Mouse (Mus musculus) mouse trophoblast stem cell (cell line): Measurements from ENCODE around the gene Myl3.

Experiments
- in situ Hi-C, 2 experiments: fragments of 300-500 bp; cut with MseI, MboI; formaldehyde crosslinking; loops; 2 replicates in 1 of 2; 3 replicates in 1 of 2; pipeline ENCODE4 v1.15.1; 2025

Gene Myl3

DNA sequence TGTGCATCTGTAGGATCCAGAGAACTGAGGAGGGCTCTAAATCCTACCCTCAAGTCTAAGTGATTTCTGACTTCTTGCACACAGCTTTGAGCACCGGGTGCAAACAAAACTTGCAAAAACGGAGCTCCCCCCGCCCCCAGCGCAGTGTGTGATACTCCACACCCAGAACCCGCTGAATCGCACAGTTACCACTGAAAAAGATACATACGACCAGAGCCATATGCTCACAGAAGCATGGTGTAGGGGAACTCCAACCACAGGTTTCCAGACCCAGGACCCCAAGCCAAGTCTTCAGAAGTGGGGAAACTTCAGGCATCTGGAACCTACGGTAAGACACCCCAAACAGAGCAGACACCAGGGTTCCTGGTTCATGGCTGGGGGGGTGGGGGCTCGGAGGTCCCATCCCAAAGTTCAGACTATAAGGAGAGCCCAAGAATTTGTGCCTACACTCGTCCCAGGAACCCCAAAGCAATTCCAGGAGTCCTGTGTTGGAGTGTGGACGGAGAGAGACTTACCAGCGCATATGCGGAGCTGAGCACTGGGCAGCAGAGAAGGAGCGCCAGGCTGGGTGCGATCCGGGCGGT lies at the start of gene Myl3:
Gene Myl3 (plus strand): TSS at position 151 of the 584 bp plus-strand sequence.
- in situ Hi-C loops = no loop called here

- in situ Hi-C loops = no loop called here
Observed at GRCm38 (mm10) chr9:110695165-110695755, 46.4 kb upstream of the Myl3 start.

DNA sequence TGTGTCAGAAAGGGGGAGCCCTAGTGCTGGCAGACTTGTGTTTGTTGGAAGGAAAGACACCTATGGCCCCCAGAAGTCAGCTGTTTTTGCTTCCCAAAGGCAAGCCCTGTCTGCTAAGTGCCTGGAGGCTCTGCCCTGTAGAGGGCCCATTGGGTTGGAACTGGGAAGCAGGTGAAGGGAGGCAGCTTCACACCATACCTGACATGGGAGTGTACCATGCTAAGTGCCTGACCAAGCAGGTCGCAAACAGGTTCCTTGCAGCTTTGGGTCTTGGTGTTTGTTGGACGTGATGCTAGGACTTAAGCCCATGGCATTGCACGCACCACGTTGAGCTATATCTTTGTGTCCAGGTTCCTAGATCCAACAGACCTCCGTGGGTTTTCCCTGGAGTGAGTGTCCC lies 45.2 kb upstream of the Myl3 start:
- in situ Hi-C loops = no loop called here

DNA sequence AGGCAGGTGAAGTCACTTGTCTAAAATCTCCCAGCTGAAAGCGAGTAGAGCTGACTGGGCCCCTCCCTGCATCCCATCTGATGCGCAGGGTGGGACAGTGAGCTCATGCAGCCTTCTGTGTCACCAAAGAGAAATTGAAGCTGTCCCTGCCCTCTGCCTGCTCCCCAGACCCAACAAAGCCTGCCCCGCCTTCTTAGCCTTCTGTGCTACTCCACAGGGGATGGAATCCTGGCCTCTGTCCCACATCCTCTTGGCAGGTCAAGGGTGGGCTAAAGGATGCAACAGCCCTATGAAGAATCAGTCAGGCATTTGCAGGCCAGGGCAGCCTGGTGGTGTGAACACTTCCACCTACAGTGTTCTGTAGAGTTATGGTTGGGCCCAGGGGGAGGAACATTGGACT lies 44.2 kb upstream of the Myl3 start:
- in situ Hi-C loops = no loop called here

DNA sequence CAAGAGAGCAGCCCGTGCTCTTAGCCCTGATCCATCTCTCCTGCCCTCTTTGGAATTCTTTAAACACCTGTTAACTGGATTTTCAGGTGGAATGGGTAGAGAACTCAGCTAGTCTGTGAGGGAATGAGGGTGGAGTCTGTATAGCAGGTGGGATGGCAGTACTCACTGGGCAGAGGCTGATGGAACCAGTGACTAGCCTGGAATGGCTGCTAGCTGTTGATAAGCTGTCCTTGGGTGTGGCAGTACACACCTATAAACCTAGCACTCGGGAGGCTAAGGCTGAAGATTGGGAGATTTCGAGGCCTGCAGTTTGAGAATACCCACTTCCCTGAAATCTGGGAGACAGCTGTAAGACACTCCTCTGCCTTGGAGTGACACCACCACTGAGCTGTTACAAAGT lies 42.1 kb upstream of the Myl3 start:
- in situ Hi-C loops = no loop called here

DNA sequence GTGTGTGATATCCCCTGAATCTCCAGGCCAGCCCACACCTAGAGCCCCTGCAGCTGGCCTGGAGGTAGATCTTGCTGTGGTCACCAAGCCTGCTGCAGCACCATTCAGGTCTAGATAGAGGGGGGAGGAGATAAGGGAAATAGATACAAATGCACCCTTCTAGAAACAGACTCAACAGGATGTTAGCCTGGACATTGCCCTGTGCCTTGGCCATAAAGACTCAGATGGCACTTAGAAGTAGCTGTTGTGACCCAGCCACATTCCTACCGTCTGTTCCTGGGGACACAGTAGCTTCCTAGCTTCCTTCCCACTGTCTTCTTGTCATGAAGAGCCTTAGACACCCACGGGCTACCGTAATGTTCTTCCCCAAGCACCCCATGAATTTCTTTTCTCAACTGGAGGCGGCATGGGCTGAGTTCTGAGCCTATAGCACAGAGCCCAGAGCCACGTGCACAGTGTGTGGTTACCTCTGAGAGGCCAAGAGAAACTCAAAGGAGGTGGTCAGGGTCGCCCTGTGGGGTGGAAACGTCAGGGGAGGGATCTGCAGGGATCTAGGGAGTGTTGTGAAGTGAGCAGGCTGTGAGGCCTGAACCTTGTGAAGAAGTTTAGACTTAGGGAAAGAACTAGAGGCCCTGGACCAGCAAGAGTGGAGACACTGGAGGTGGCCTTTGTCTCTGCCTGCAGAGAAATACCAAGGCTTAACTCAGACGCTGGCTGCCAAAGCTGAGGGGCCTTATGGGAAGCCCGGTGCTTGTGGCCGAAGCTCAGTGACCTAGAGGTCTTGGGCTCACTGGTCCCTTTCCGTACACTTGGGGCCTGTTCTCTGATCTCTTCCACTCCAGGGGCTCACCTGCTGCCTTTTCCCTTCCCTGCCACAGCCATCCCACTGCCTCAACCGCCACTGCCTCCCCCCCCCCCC lies 40.3 kb upstream of the Myl3 start:
- in situ Hi-C loops = no loop called here

DNA sequence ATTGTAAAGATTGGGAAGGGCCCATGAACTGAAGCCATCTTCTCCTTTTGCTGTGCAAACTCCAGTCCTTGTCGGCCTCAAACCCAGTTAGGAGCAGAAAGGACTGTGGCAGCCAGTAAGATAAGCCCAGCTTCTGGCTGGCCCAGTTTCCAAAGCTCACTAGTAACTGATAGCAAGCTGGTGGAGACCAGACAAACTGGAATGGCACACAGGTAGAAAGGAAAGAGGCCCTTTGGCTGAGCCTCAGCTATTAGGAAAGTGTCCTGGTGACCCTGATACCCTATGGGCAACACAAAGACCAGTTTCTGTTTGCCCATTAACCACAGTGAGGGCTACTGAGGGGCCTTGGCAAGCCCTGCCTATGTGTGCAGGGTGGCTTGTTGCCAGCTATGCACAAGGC lies 38.8 kb upstream of the Myl3 start:
- in situ Hi-C loops = no loop called here

DNA sequence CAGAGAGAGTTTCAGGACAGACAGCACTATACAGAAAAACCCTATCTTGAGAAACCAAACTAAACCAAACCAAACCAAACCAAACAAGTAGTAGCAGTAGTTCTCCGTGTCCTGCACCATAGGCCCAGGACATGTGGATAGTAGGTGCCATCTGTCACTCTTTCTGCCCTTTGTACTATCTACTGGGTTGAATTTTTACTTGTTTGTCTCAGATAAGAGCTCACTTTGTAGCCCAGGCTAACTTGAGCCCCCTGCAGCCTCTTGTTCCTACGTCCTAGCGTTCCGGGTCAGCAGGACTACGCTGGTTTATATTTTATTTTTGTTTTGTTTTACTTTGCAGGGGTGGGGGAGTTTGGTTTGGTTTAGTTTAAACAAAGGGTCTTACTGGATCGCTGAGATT lies 37.7 kb upstream of the Myl3 start:
- in situ Hi-C loops = no loop called here

GRCm38 (mm10) chr9:110706784-110707183 lies 34.9 kb upstream of the Myl3 start:
- in situ Hi-C loops = no loop called here

DNA sequence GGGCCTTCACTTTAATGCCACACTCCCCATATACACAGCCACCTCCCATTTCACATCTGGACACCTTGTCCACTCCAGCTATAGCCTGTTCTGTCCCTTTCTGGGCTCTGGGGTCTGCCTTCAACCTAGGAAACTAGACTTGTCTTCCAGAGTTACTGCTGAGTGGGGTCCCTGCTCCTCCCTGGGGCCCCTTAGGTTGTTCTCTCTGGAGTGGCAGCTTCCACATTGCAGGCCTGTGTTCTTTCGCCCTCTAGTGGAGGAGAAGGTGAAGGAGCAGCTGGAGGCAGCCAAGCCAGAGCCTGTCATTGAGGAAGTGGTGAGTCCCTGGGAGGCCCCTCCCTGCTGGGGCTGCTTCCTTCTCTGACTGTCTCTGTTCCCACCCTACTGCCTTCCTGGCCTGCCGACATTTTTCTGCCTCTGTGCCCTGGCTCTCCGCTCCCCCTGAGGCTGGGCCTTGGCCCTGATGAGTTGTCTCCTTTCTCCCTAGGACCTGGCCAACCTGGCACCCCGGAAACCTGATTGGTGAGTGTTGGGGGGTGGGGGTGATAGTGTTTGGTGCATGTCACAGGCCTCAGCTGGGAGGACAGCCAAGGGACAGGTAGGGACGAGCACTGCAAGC lies 31.9 kb upstream of the Myl3 start:
- in situ Hi-C loops = no loop called here

DNA sequence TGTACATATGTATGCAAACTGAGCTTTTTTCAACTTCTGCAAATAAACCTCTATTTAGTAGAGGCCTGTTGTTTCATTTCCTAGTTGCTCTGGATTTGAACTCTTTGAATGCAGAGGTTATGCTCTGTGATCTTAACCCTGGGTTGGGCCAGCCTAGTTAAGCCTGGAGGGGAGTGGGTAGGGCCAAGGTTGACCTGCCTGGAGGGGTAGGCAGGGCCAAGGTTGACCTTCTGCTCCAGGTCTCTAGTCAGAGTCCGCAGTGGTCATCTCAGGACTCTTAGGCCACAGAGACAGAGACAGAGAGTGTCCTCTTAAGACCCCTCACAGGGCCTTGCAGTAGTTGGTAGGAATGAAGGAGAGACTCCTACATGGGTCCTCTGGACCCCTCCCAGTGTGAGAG lies 30.1 kb upstream of the Myl3 start:
- in situ Hi-C loops = no loop called here

- in situ Hi-C loops = no loop called here
Observed at GRCm38 (mm10) chr9:110711996-110712395, 29.7 kb upstream of the Myl3 start.

GRCm38 (mm10) chr9:110712545-110712944 lies 29.1 kb upstream of the Myl3 start:
- in situ Hi-C loops = no loop called here

GRCm38 (mm10) chr9:110713389-110713788 lies 28.3 kb upstream of the Myl3 start:
- in situ Hi-C loops = no loop called here

DNA sequence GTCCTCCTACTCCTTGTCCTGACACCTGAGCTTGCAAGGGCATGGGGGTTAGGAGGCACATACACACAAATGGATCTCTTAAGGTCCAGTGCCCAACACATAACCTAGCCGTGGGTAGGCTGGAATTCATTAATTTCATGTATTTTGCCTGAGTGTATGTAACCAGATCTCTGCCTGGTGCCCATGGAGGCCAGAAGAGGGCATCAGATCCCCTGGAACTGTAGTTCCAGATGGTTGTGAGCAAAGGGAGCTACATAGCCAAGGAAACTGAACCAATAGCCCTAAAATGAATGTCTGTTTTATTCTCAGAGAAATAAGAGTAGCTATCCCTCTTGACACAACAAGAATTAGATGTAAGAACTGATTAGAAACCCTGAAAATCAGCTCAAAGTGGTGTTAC lies 26.2 kb upstream of the Myl3 start:
- in situ Hi-C loops = loop anchor here (5.0 kb wide), 1 partner anchor 67 kb away; no protein-coding TSS in a partner anchor

DNA sequence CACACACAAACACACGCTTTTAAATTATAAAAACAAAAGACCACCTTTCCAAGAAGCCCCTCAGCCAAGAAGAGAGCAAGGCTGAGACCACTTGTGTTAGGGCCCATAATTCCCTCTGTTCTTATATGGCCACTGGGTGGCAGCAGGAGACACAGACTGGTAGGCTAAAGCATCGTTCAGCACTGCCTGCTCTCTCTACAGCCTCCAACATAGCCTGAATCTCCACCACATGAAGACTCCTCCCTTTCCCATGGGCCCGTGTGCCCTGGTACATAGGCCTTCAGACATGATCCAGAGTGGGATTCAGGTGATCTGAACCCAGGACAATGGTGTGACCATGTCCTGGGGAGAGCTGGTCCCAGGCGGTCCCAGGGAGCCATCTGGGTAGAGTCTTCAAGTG lies 24.9 kb upstream of the Myl3 start:
- in situ Hi-C loops = loop anchor here (5.0 kb wide), 1 partner anchor 66 kb away; no protein-coding TSS in a partner anchor

DNA sequence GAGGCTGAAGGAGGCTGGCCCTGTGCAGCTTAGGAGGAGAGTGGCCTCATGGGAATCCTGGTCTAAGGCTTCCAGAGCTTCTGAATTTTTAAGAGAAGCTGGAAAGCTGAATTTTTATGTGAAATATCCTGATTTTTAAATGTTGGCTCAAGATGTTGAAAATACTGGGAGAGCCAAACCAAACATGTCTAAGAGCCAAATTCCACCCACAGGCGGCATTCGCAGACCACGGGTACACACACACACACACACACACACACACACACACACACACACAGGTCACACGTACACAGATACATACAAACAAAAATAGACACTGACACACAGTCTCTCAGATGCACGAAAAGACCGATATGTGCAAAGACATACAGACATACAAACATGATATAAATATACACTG lies 23.6 kb upstream of the Myl3 start:
- in situ Hi-C loops = loop anchor here (5.0 kb wide), 1 partner anchor 64 kb away; no protein-coding TSS in a partner anchor

GRCm38 (mm10) chr9:110718810-110719209 lies 22.9 kb upstream of the Myl3 start:
- in situ Hi-C loops = loop anchor here (5.0 kb wide), 1 partner anchor 63 kb away; no protein-coding TSS in a partner anchor

DNA sequence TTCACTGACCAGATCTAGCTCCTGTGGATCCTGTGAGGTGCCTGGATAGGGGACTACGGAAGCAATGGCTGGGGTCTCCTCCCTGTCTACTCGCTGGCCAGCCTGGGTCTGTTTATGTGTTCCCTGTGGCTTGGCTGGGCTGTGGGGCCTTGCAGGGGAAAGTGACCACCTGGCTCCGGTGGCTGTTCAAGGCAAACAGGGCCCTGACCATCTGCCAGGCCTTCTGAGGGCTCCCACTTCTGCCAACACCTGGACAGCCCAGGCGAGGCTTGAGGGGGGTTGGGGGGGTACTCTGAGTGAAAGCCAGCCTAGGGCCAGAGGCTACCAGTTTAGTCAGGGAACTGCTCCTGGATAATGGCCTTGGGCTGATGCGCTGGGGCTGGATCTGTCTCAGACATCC lies 21.7 kb upstream of the Myl3 start:
- in situ Hi-C loops = loop anchor here (5.0 to 10.0 kb wide), 2 partner anchors 62 to 155 kb away; partner anchors contain the start of gene Als2cl (in 2 of the 2)

- in situ Hi-C loops = loop anchor here (10.0 kb wide), 1 partner anchor 153 kb away; the partner anchor contains the start of gene Als2cl (in 2 of the 2)
Observed at GRCm38 (mm10) chr9:110722060-110722459, 19.6 kb upstream of the Myl3 start.

- in situ Hi-C loops = loop anchor here (10.0 kb wide), 1 partner anchor 149 kb away; the partner anchor contains the start of gene Als2cl (in 2 of the 2)
Observed at GRCm38 (mm10) chr9:110725721-110726135, 15.9 kb upstream of the Myl3 start.

DNA sequence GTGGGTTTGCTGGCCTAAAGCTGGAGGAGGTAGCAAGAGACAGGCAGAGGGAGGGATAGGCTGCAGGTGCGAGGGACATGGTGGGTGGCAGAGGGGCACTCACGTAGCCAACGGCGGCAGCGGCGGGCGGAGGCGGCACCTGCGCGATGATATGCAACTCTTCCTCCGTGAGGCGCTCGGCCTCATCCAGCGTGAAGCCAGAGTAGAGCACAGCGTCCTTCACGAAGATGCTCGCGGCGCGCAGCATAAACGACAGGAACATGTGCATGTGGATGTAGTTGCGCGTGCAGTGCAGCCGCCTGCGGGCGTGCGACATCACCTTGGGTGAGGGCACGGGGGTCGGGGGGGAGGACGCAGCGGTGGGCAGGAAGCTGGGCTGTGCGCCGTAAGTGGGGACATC lies 14.8 kb upstream of the Myl3 start:
- in situ Hi-C loops = loop anchor here (10.0 kb wide), 1 partner anchor 148 kb away; the partner anchor contains the start of gene Als2cl (in 2 of the 2)
